Comparison of ENCODE assay signal across 1 mouse cellular context in genomic region chr6:48524882-48525281, GRCm38 (mm10). TPM values are rescaled to one million over a fixed set of nuclear protein-coding genes. Genes with fewer than 3 reads are reported as not detected.
"Had no signal": no experiment of that assay in that cellular context is flagged by ENCODE, and none has a peak within 500 bp of the region (broad histone marks: within the 10 kb centered on the region; RNA-seq: fewer than 3 reads in every experiment).

No protein-coding gene starts in this region.

RNA-seq across cellular contexts. Expression of gene Atp6v0e2, which starts 12.5 kb away (rescaled TPM):
- polyA plus RNA-seq: macrophage had no signal

RNA-seq across cellular contexts. Expression of gene Rarres2, which starts 47.7 kb away (rescaled TPM):
- polyA plus RNA-seq: macrophage had no signal
